In genomic region chr11:108920158-108920635, GRCm38 (mm10) we compare ENCODE assay signal across 8 mouse cellular contexts. TPM values are rescaled to one million over a fixed set of nuclear protein-coding genes. Genes with fewer than 3 reads are reported as not detected.
A peak's percentile ranks its signal among the peaks of the same experiment; 100 is the strongest.
DNase-seq lines count a peak whose midpoint lies in the region; ATAC-seq and TF ChIP-seq lines count a peak whose summit lies in the region.

Gene Axin2, plus strand, starts transcription at chr11:108920349.

- H3K4me3 ChIP-seq in erythroblast, embryonic 14.5 days (replicated peaks): peak within 1 kb of the TSS; percentile 51
- peak within 1 kb of the TSS; percentile 64 for H3K4me3 ChIP-seq in embryonic fibroblast, embryonic 13.5 days (ENCODE audit: insufficient read depth, low read length)
- H3K4me3 ChIP-seq in heart, embryonic 11.5 days (ENCODE audit: low read depth, low read length): peak within 1 kb of the TSS; percentile 83
- H3K4me3 ChIP-seq in kidney, embryonic 15.5 days (replicated peaks): peak within 1 kb of the TSS; percentile 92
- peak within 1 kb of the TSS; percentile 23 for H3K4me3 ChIP-seq in myocyte

- H3K4me1 ChIP-seq in erythroblast, embryonic 14.5 days (ENCODE audit: control insufficient read depth): no peaks in the 10 kb centered on the region; the same call in 1 of the 2 replicates
- no peaks in the 10 kb centered on the region for H3K4me1 ChIP-seq in embryonic fibroblast, embryonic 13.5 days (ENCODE audit: control insufficient read depth, insufficient read depth, low read length)
- H3K4me1 ChIP-seq in heart, embryonic 11.5 days (ENCODE audit: control insufficient read depth, insufficient read depth, low read length): peaks cover 17% of the 10 kb centered on the region
- peaks cover 59% of the 10 kb centered on the region for H3K4me1 ChIP-seq in kidney, embryonic 15.5 days

- peak within 1 kb of the TSS; percentile 88 for H3K4me2 ChIP-seq in heart, embryonic 11.5 days
- H3K4me2 ChIP-seq in kidney, embryonic 15.5 days: peak within 1 kb of the TSS; percentile 91
- peak within 1 kb of the TSS; percentile 56 for H3K4me2 ChIP-seq in myocyte (ENCODE audit: low read depth)

- peak within 1 kb of the TSS; percentile 69; the same call in 1 of the 2 replicates for H3K27ac ChIP-seq in embryonic fibroblast, embryonic 13.5 days (ENCODE audit: insufficient read depth, low read length)
- peak within 1 kb of the TSS; percentile 100 for H3K27ac ChIP-seq in heart, embryonic 11.5 days (ENCODE audit: low read depth, low read length)
- peak within 1 kb of the TSS; percentile 100 for H3K27ac ChIP-seq in kidney, embryonic 15.5 days

- no peaks in the 10 kb centered on the region for H3K36me3 ChIP-seq in erythroblast, embryonic 14.5 days (ENCODE audit: control insufficient read depth)
- H3K36me3 ChIP-seq in heart, embryonic 11.5 days (ENCODE audit: control insufficient read depth, insufficient read depth, low read length): no peaks in the 10 kb centered on the region
- H3K36me3 ChIP-seq in kidney, embryonic 15.5 days: no peaks in the 10 kb centered on the region
- no peaks in the 10 kb centered on the region for H3K36me3 ChIP-seq in myocyte (ENCODE audit: control insufficient read depth, insufficient read depth)

- TF ChIP-seq POLR2A in embryonic fibroblast, embryonic 13.5 days (IDR thresholded peaks at IDR 0.05; ENCODE audit: low read depth, low read length): no peak
- TF ChIP-seq POLR2A in myocyte (IDR thresholded peaks at IDR 0.05; ENCODE audit: insufficient read length, low read depth): no peak

- TF ChIP-seq CTCF in embryonic fibroblast, embryonic 13.5 days (IDR thresholded peaks at IDR 0.05; ENCODE audit: borderline replicate concordance, insufficient read depth, low read length): no peak

- peaks cover 65% of the 10 kb centered on the region for H3K27me3 ChIP-seq in erythroblast, embryonic 14.5 days (ENCODE audit: control insufficient read depth)
- peaks cover 6% of the 10 kb centered on the region; the same call in 1 of the 2 replicates for H3K27me3 ChIP-seq in heart, embryonic 11.5 days (ENCODE audit: control insufficient read depth, insufficient read depth, low read length)
- H3K27me3 ChIP-seq in kidney, embryonic 15.5 days: no peaks in the 10 kb centered on the region
- H3K27me3 ChIP-seq in myocyte (ENCODE audit: control insufficient read depth, insufficient read depth, insufficient read length): no peaks in the 10 kb centered on the region

- peaks cover 4% of the 10 kb centered on the region for H3K9me3 ChIP-seq in erythroblast, embryonic 14.5 days (ENCODE audit: control insufficient read depth, low read length)
- no peaks in the 10 kb centered on the region; the same call in 1 of the 2 replicates for H3K9me3 ChIP-seq in heart, embryonic 11.5 days (replicated peaks; ENCODE audit: control insufficient read depth, low read length)
- no peaks in the 10 kb centered on the region for H3K9me3 ChIP-seq in kidney, embryonic 15.5 days (replicated peaks)

- 0% methylated on average over 46 of the region's 53 CpGs for WGBS in heart, embryonic 11.5 days (ENCODE audit: insufficient replicate concordance)
- under 1% methylated on average over 53 of the region's 53 CpGs for WGBS in kidney, embryonic 15.5 days

- H3ac ChIP-seq in myocyte (ENCODE audit: control insufficient read depth, insufficient read length): peak within 1 kb of the TSS; percentile 4

- no peak for ATAC-seq in erythroblast, adult 5-6 weeks (replicated peaks; ENCODE audit: low FRiP score, poor library complexity, severe bottlenecking)
- peak; percentile 91 for ATAC-seq in heart, embryonic 11.5 days (replicated peaks; ENCODE audit: insufficient number of reproducible peaks, low FRiP score, low TSS enrichment)
- peak; percentile 92 for ATAC-seq in kidney, embryonic 15.5 days (replicated peaks; ENCODE audit: low FRiP score)

- no peaks in the 10 kb centered on the region for H3K79me2 ChIP-seq in myocyte (ENCODE audit: control insufficient read depth, insufficient read depth)

- H3K9ac ChIP-seq in heart, embryonic 11.5 days (ENCODE audit: low read depth, low read length): peak within 1 kb of the TSS; percentile 96
- H3K9ac ChIP-seq in kidney, embryonic 15.5 days: peak within 1 kb of the TSS; percentile 83

- DNase-seq in liver: peak; percentile 84
- DNase-seq in spleen, postnatal 4 days (ENCODE audit: low spot score in 2 of 2): peak; percentile 64 to 80

TF ChIP-seq in myocyte, 11 proteins besides CTCF, POLR2A, EP300 and RAD21:
- TF ChIP-seq POLR2AphosphoS2 (IDR thresholded peaks at IDR 0.05; ENCODE audit: insufficient read length, low read depth) (no peak), TCF12 (IDR thresholded peaks at IDR 0.05; ENCODE audit: insufficient read depth, poor library complexity, severe bottlenecking) (no peak), MYOD1 (IDR thresholded peaks at IDR 0.05; ENCODE audit: control insufficient read depth in 1 of 3, insufficient read length in 2 of 3, low read depth in 2 of 3) (no peak), REST (IDR thresholded peaks at IDR 0.05; ENCODE audit: insufficient read depth, insufficient read length) (no peak), TCF3 (IDR thresholded peaks at IDR 0.05; ENCODE audit: insufficient read length, low read depth) (no peak), MAX (IDR thresholded peaks at IDR 0.05; ENCODE audit: low read depth) (no peak), E2F4 (IDR thresholded peaks at IDR 0.05; ENCODE audit: insufficient read depth) (no peak), MYOG (IDR thresholded peaks at IDR 0.05; ENCODE audit: control insufficient read depth in 1 of 3, insufficient read depth in 1 of 3, insufficient read length in 2 of 3, low read depth in 2 of 3) (no peak), SRF (IDR thresholded peaks at IDR 0.05; ENCODE audit: control insufficient read depth, insufficient read length, low read depth) (no peak), CEBPB (IDR thresholded peaks at IDR 0.05; ENCODE audit: insufficient read depth, poor library complexity, severe bottlenecking) (no peak), USF1 (IDR thresholded peaks at IDR 0.05; ENCODE audit: low read depth) (no peak)

RNA-seq across cellular contexts. Expression of gene Axin2, which starts in this region (rescaled TPM):
- 0.01 and 0.03 TPM in 2 replicates for polyA plus RNA-seq in erythroblast, embryonic 14.5 days (2012)
- 0.42 TPM in 1 of 2 replicates, not detected in the other for total RNA-seq in erythroblast, adult 5-6 weeks (2015; ENCODE audit: low replicate concordance)
- 0.51 and 0.84 TPM in 2 replicates for total RNA-seq in erythroblast, adult 5-6 weeks (2017; ENCODE audit: low replicate concordance)
- 3.1 and 7.7 TPM in 2 replicates for polyA plus RNA-seq in embryonic fibroblast, embryonic 13.5 days (2011; ENCODE audit: insufficient read length, low read depth, missing spikeins)
- polyA plus RNA-seq in heart, embryonic 11.5 days (2014; fragmentation: Nextera tagmentation; extraction: Ambion mirVana): 2.9 and 3.0 TPM in 2 replicates
- 5.8 and 7.0 TPM in 2 replicates for polyA plus RNA-seq in kidney, embryonic 15.5 days (2015; fragmentation: Nextera tagmentation; extraction: Ambion mirVana)
- polyA plus RNA-seq in myocyte (2012; fragmentation: generic; extraction: Trizol): 1.7 TPM

Comparison
In these comparisons a context has a peak if more than half of its experiments do, and no peak if none do; other contexts are left out.
1. H3K4me3 ChIP-seq: peak in every context shown above with its lines; median percentile 92 in kidney, embryonic 15.5 days; 83 in heart, embryonic 11.5 days; 64 in embryonic fibroblast, embryonic 13.5 days; 51 in erythroblast, embryonic 14.5 days; 23 in myocyte.